Mouse (Mus musculus): ENCODE data around the gene Ddc.

The Ddc gene

GRCm38 (mm10) chr11:11897645-11898357, at the start of gene Ddc:
Ddc (minus strand) TSS chr11:11898144.
- no peak for DNase-seq (ENCODE audit: low spot score)

- DNase-seq (ENCODE audit: low spot score), result no peak
Measured at GRCm38 (mm10) chr11:11945766-11946165, 47.8 kb upstream of the Ddc start.

GRCm38 (mm10) chr11:11944814-11945213, 46.9 kb upstream of the Ddc start:
- DNase-seq (ENCODE audit: low spot score), result no peak

- DNase-seq (ENCODE audit: low spot score), result no peak
Measured at GRCm38 (mm10) chr11:11944082-11944349, 46.1 kb upstream of the Ddc start.

GRCm38 (mm10) chr11:11943240-11944081, 45.5 kb upstream of the Ddc start:
- no peak for DNase-seq (ENCODE audit: low spot score)

GRCm38 (mm10) chr11:11942320-11943217, 44.6 kb upstream of the Ddc start:
- DNase-seq (ENCODE audit: low spot score), result no peak

GRCm38 (mm10) chr11:11940833-11941681, 43.1 kb upstream of the Ddc start:
- DNase-seq (ENCODE audit: low spot score), result no peak

- DNase-seq (ENCODE audit: low spot score), result peak; percentile 18
Measured at GRCm38 (mm10) chr11:11939611-11940010, 41.7 kb upstream of the Ddc start.

- DNase-seq (ENCODE audit: low spot score), result no peak
Measured at GRCm38 (mm10) chr11:11938591-11938990, 40.6 kb upstream of the Ddc start.

- DNase-seq (ENCODE audit: low spot score), result no peak
Measured at GRCm38 (mm10) chr11:11937340-11938030, 39.5 kb upstream of the Ddc start.

- DNase-seq (ENCODE audit: low spot score), result no peak
Measured at GRCm38 (mm10) chr11:11934808-11935207, 36.9 kb upstream of the Ddc start.

- DNase-seq (ENCODE audit: low spot score), result no peak
Measured at GRCm38 (mm10) chr11:11932102-11932789, 34.3 kb upstream of the Ddc start.

GRCm38 (mm10) chr11:11931688-11932087, 33.7 kb upstream of the Ddc start:
- DNase-seq (ENCODE audit: low spot score), result no peak

GRCm38 (mm10) chr11:11930527-11930926, 32.6 kb upstream of the Ddc start:
- no peak for DNase-seq (ENCODE audit: low spot score)

GRCm38 (mm10) chr11:11929059-11929458, 31.1 kb upstream of the Ddc start:
- DNase-seq (ENCODE audit: low spot score), result no peak

GRCm38 (mm10) chr11:11928586-11928985, 30.6 kb upstream of the Ddc start:
- DNase-seq (ENCODE audit: low spot score), result no peak

GRCm38 (mm10) chr11:11923900-11924299, 26.0 kb upstream of the Ddc start:
- no peak for DNase-seq (ENCODE audit: low spot score)

GRCm38 (mm10) chr11:11923345-11923744, 25.4 kb upstream of the Ddc start:
- no peak for DNase-seq (ENCODE audit: low spot score)

GRCm38 (mm10) chr11:11922106-11922505, 24.2 kb upstream of the Ddc start:
- DNase-seq (ENCODE audit: low spot score), result no peak

- DNase-seq (ENCODE audit: low spot score), result no peak
Measured at GRCm38 (mm10) chr11:11907703-11908413, 9.9 kb upstream of the Ddc start.
